Mouse (Mus musculus): ENCODE data around the gene Scd1.

The Scd1 gene

GRCm38 (mm10) chr19:44363529-44363928, 44.1 kb downstream of the Scd1 start:
- DNase-seq: peak; percentile 46 to 70

- DNase-seq: no peak
Measured at GRCm38 (mm10) chr19:44358700-44359099, 49.0 kb downstream of the Scd1 start.

- DNase-seq: no peak
Measured at GRCm38 (mm10) chr19:44351756-44352155, 55.9 kb downstream of the Scd1 start.

- no peak for DNase-seq
Measured at GRCm38 (mm10) chr19:44349689-44350088, 58.0 kb downstream of the Scd1 start.

Measured in kidney, adult 8-10 months (tissue).